Mouse (Mus musculus): ENCODE measurements at regions not wholly inside any gene's neighbourhood (a gene's known extent, or its start where the extent isn't known, plus 50 kb on each side); places are given as distances from the start of the nearest gene placed in this dataset.
A peak's percentile ranks its signal among the peaks of the same experiment; 100 is the strongest.

- Histone ChIP-seq H3K4me2 (ENCODE audit: low read depth, low read length, severe bottlenecking) (no peak overlapping the region), H3K27ac (ENCODE audit: low read depth, low read length) (no peak overlapping the region), H3K4me3 (ENCODE audit: low read depth, low read length) (no peak overlapping the region), H3K27me3 (ENCODE audit: control insufficient read depth, insufficient read depth, low read length) (no peaks in the 10 kb centered on the region), H3K9ac (ENCODE audit: low read length) (no peak overlapping the region), H3K36me3 (ENCODE audit: control insufficient read depth, insufficient read depth, low read length) (no peaks in the 10 kb centered on the region), H3K4me1 (replicated peaks; ENCODE audit: control insufficient read depth, insufficient read depth, low read length) (no peaks in the 10 kb centered on the region), H3K9me3 (ENCODE audit: control insufficient read depth, low read length) (no peaks in the 10 kb centered on the region)
- WGBS = 82% methylated on average over 6 of the region's 6 CpGs
- ATAC-seq (replicated peaks; ENCODE audit: low FRiP score) (peak; percentile 77), DNase-seq (ENCODE audit: low spot score) (no peak)
These were observed 1372.4 kb upstream of the Sel1l start for GRCm38 (mm10) chr12:93221179-93221922.

GRCm38 (mm10) chr12:93207596-93207995, 1358.6 kb upstream of the Sel1l start:
- 87% methylated on average over 3 of the region's 3 CpGs for WGBS
- DNase-seq (ENCODE audit: low spot score) = no peak

GRCm38 (mm10) chr12:93188940-93189339, 1340.0 kb upstream of the Sel1l start:
- ATAC-seq (replicated peaks; ENCODE audit: low FRiP score) (no peak), DNase-seq (ENCODE audit: low spot score) (no peak)
- H3K27ac ChIP-seq (ENCODE audit: low read depth, low read length) = no peak overlapping the region
- H3K36me3 ChIP-seq (ENCODE audit: control insufficient read depth, insufficient read depth, low read length) = no peaks in the 10 kb centered on the region
- H3K4me3 ChIP-seq (ENCODE audit: low read depth, low read length) = no peak overlapping the region
- H3K27me3 ChIP-seq (ENCODE audit: control insufficient read depth, insufficient read depth, low read length) = no peaks in the 10 kb centered on the region
- H3K4me1 ChIP-seq (replicated peaks; ENCODE audit: control insufficient read depth, insufficient read depth, low read length) = no peaks in the 10 kb centered on the region
- H3K9ac ChIP-seq (ENCODE audit: low read length) = no peak overlapping the region
- no peaks in the 10 kb centered on the region for H3K9me3 ChIP-seq (ENCODE audit: control insufficient read depth, low read length)
- H3K4me2 ChIP-seq (ENCODE audit: low read depth, low read length, severe bottlenecking) = no peak overlapping the region
- WGBS = 77% methylated on average over 1 of the region's 1 CpGs

More at GRCm38 (mm10) chr12:93207596-93207995, 1358.6 kb upstream of the Sel1l start:
- Histone ChIP-seq H3K9ac (ENCODE audit: low read length) (no peak overlapping the region), H3K4me2 (ENCODE audit: low read depth, low read length, severe bottlenecking) (no peak overlapping the region), H3K4me1 (replicated peaks; ENCODE audit: control insufficient read depth, insufficient read depth, low read length) (no peaks in the 10 kb centered on the region), H3K4me3 (ENCODE audit: low read depth, low read length) (no peak overlapping the region), H3K36me3 (ENCODE audit: control insufficient read depth, insufficient read depth, low read length) (no peaks in the 10 kb centered on the region), H3K27ac (ENCODE audit: low read depth, low read length) (no peak overlapping the region), H3K27me3 (ENCODE audit: control insufficient read depth, insufficient read depth, low read length) (no peaks in the 10 kb centered on the region), H3K9me3 (ENCODE audit: control insufficient read depth, low read length) (no peaks in the 10 kb centered on the region)
- no peak for ATAC-seq (replicated peaks; ENCODE audit: low FRiP score)

GRCm38 (mm10) chr12:93173744-93174143, 1324.8 kb upstream of the Sel1l start:
- WGBS = 90% methylated on average over 5 of the region's 5 CpGs
- Histone ChIP-seq H3K9ac (ENCODE audit: low read length) (no peak overlapping the region), H3K36me3 (ENCODE audit: control insufficient read depth, insufficient read depth, low read length) (no peaks in the 10 kb centered on the region), H3K4me3 (ENCODE audit: low read depth, low read length) (no peak overlapping the region), H3K9me3 (ENCODE audit: control insufficient read depth, low read length) (no peaks in the 10 kb centered on the region), H3K4me1 (replicated peaks; ENCODE audit: control insufficient read depth, insufficient read depth, low read length) (no peaks in the 10 kb centered on the region), H3K4me2 (ENCODE audit: low read depth, low read length, severe bottlenecking) (no peak overlapping the region), H3K27ac (ENCODE audit: low read depth, low read length) (no peak overlapping the region), H3K27me3 (ENCODE audit: control insufficient read depth, insufficient read depth, low read length) (no peaks in the 10 kb centered on the region)
- no peak for ATAC-seq (replicated peaks; ENCODE audit: low FRiP score)
- DNase-seq (ENCODE audit: low spot score) = no peak

GRCm38 (mm10) chr12:93160252-93160651, 1311.3 kb upstream of the Sel1l start:
- DNase-seq (ENCODE audit: low spot score) (no peak), ATAC-seq (replicated peaks; ENCODE audit: low FRiP score) (no peak)
- H3K9me3 ChIP-seq (ENCODE audit: control insufficient read depth, low read length) = no peaks in the 10 kb centered on the region
- H3K27ac ChIP-seq (ENCODE audit: low read depth, low read length) = no peak overlapping the region
- no peak overlapping the region for H3K4me2 ChIP-seq (ENCODE audit: low read depth, low read length, severe bottlenecking)
- WGBS = 94% methylated on average over 4 of the region's 4 CpGs
- no peaks in the 10 kb centered on the region for H3K36me3 ChIP-seq (ENCODE audit: control insufficient read depth, insufficient read depth, low read length)
- H3K4me1 ChIP-seq (replicated peaks; ENCODE audit: control insufficient read depth, insufficient read depth, low read length) = no peaks in the 10 kb centered on the region
- H3K27me3 ChIP-seq (ENCODE audit: control insufficient read depth, insufficient read depth, low read length) = no peaks in the 10 kb centered on the region
- no peak overlapping the region for H3K4me3 ChIP-seq (ENCODE audit: low read depth, low read length)
- H3K9ac ChIP-seq (ENCODE audit: low read length) = no peak overlapping the region

- Histone ChIP-seq H3K36me3 (ENCODE audit: control insufficient read depth, insufficient read depth, low read length) (no peaks in the 10 kb centered on the region), H3K4me1 (replicated peaks; ENCODE audit: control insufficient read depth, insufficient read depth, low read length) (no peaks in the 10 kb centered on the region), H3K9ac (ENCODE audit: low read length) (no peak overlapping the region), H3K4me2 (ENCODE audit: low read depth, low read length, severe bottlenecking) (no peak overlapping the region), H3K4me3 (ENCODE audit: low read depth, low read length) (no peak overlapping the region), H3K9me3 (ENCODE audit: control insufficient read depth, low read length) (no peaks in the 10 kb centered on the region), H3K27me3 (ENCODE audit: control insufficient read depth, insufficient read depth, low read length) (no peaks in the 10 kb centered on the region), H3K27ac (ENCODE audit: low read depth, low read length) (no peak overlapping the region)
- ATAC-seq (replicated peaks; ENCODE audit: low FRiP score) (peak; percentile 56; the same call in 1 of the 2 replicates), DNase-seq (ENCODE audit: low spot score) (peak; percentile 72)
- WGBS = 62% methylated on average over 6 of the region's 6 CpGs
These were observed 1303.8 kb upstream of the Sel1l start for GRCm38 (mm10) chr12:93152618-93153245.

- WGBS = 83% methylated on average over 7 of the region's 7 CpGs
- H3K27ac ChIP-seq (ENCODE audit: low read depth, low read length) = no peak overlapping the region
- no peak overlapping the region for H3K9ac ChIP-seq (ENCODE audit: low read length)
- H3K4me3 ChIP-seq (ENCODE audit: low read depth, low read length) = no peak overlapping the region
- no peaks in the 10 kb centered on the region for H3K27me3 ChIP-seq (ENCODE audit: control insufficient read depth, insufficient read depth, low read length)
- no peaks in the 10 kb centered on the region for H3K9me3 ChIP-seq (ENCODE audit: control insufficient read depth, low read length)
- DNase-seq (ENCODE audit: low spot score) (no peak), ATAC-seq (replicated peaks; ENCODE audit: low FRiP score) (no peak)
- H3K4me1 ChIP-seq (replicated peaks; ENCODE audit: control insufficient read depth, insufficient read depth, low read length) = no peaks in the 10 kb centered on the region
- H3K36me3 ChIP-seq (ENCODE audit: control insufficient read depth, insufficient read depth, low read length) = no peaks in the 10 kb centered on the region
- H3K4me2 ChIP-seq (ENCODE audit: low read depth, low read length, severe bottlenecking) = no peak overlapping the region
These were observed 1302.6 kb upstream of the Sel1l start for GRCm38 (mm10) chr12:93151530-93151929.

- no peaks in the 10 kb centered on the region for H3K9me3 ChIP-seq (ENCODE audit: control insufficient read depth, low read length)
- ATAC-seq (replicated peaks; ENCODE audit: low FRiP score) (no peak), DNase-seq (ENCODE audit: low spot score) (no peak)
- H3K36me3 ChIP-seq (ENCODE audit: control insufficient read depth, insufficient read depth, low read length) = no peaks in the 10 kb centered on the region
- H3K27me3 ChIP-seq (ENCODE audit: control insufficient read depth, insufficient read depth, low read length) = no peaks in the 10 kb centered on the region
- H3K4me2 ChIP-seq (ENCODE audit: low read depth, low read length, severe bottlenecking) = no peak overlapping the region
- no peak overlapping the region for H3K9ac ChIP-seq (ENCODE audit: low read length)
- no peak overlapping the region for H3K4me3 ChIP-seq (ENCODE audit: low read depth, low read length)
- no peaks in the 10 kb centered on the region for H3K4me1 ChIP-seq (replicated peaks; ENCODE audit: control insufficient read depth, insufficient read depth, low read length)
- WGBS = 60% methylated on average over 3 of the region's 3 CpGs
- no peak overlapping the region for H3K27ac ChIP-seq (ENCODE audit: low read depth, low read length)
These were observed 1293.3 kb upstream of the Sel1l start for GRCm38 (mm10) chr12:93142265-93142664.

GRCm38 (mm10) chr12:93136395-93136794, 1287.4 kb upstream of the Sel1l start:
- no peaks in the 10 kb centered on the region for H3K36me3 ChIP-seq (ENCODE audit: control insufficient read depth, insufficient read depth, low read length)
- no peak overlapping the region for H3K27ac ChIP-seq (ENCODE audit: low read depth, low read length)
- H3K4me3 ChIP-seq (ENCODE audit: low read depth, low read length) = no peak overlapping the region
- 82% methylated on average over 5 of the region's 5 CpGs for WGBS
- DNase-seq (ENCODE audit: low spot score) (no peak), ATAC-seq (replicated peaks; ENCODE audit: low FRiP score) (no peak)
- H3K4me2 ChIP-seq (ENCODE audit: low read depth, low read length, severe bottlenecking) = no peak overlapping the region
- no peaks in the 10 kb centered on the region for H3K9me3 ChIP-seq (ENCODE audit: control insufficient read depth, low read length)
- no peak overlapping the region for H3K9ac ChIP-seq (ENCODE audit: low read length)
- no peaks in the 10 kb centered on the region for H3K4me1 ChIP-seq (replicated peaks; ENCODE audit: control insufficient read depth, insufficient read depth, low read length)
- no peaks in the 10 kb centered on the region for H3K27me3 ChIP-seq (ENCODE audit: control insufficient read depth, insufficient read depth, low read length)
